Mouse (Mus musculus) kidney, adult 9 months (tissue): ENCODE measurements at regions not wholly inside any gene's neighbourhood (a gene's known extent, or its start where the extent isn't known, plus 50 kb on each side); places are given as distances from the start of the nearest gene placed in this dataset.

Experiments used
- DNase-seq: peaks from one replicate; pipeline ENCODE4 v3.0.0; 2022

GRCm38 (mm10) chr19:52321626-52322025 lies 57.5 kb downstream of the Ins1 start:
- no peak for DNase-seq

GRCm38 (mm10) chr19:52331398-52331797 lies 67.3 kb downstream of the Ins1 start:
- DNase-seq: no peak

GRCm38 (mm10) chr19:52355175-52355574 lies 91.1 kb downstream of the Ins1 start:
- no peak for DNase-seq

- DNase-seq: no peak
These were observed 110.9 kb downstream of the Ins1 start for GRCm38 (mm10) chr19:52374892-52375578.

- no peak for DNase-seq
These were observed 142.6 kb downstream of the Ins1 start for GRCm38 (mm10) chr19:52406653-52407052.

GRCm38 (mm10) chr19:52428768-52429167 lies 164.7 kb downstream of the Ins1 start:
- no peak for DNase-seq

GRCm38 (mm10) chr19:52442523-52442922 lies 178.4 kb downstream of the Ins1 start:
- no peak for DNase-seq

GRCm38 (mm10) chr19:52448931-52449330 lies 184.8 kb downstream of the Ins1 start:
- DNase-seq: no peak

- DNase-seq: peak; percentile 3
These were observed 185.3 kb downstream of the Ins1 start for GRCm38 (mm10) chr19:52449392-52449791.
